Mouse (Mus musculus) heart, embryonic 12.5 days (tissue): ENCODE data around the gene Nop9. TPM values are rescaled to one million over a fixed set of nuclear protein-coding genes. Genes with fewer than 3 reads are reported as not detected.
A peak's percentile ranks its signal among the peaks of the same experiment; 100 is the strongest.

Source experiments
- ATAC-seq: fragments of 200-750 bp; cut with Nextera tagmentation; 2 replicates; pipeline ENCODE4 v1.8.0; 2017; ENCODE audit warnings: moderate TSS enrichment, moderate library complexity; ENCODE audit not compliant: insufficient number of reproducible peaks, low FRiP score
- H3K27ac ChIP-seq: fragments of 300-500 bp; sonication (generic); 2 replicates; pipeline ENCODE4 v1.5.1; 2016; ENCODE audit warnings: mild to moderate bottlenecking, moderate library complexity; ENCODE audit not compliant: poor library complexity, severe bottlenecking
- H3K27me3 ChIP-seq: fragments of 300-500 bp; sonication (generic); replicated peaks from 2 replicates; pipeline ENCODE4 v1.6.1; 2016; ENCODE audit warnings: mild to moderate bottlenecking, moderate library complexity
- H3K36me3 ChIP-seq: fragments of 300-500 bp; sonication (generic); 2 replicates; pipeline ENCODE4 v1.6.1; 2016; ENCODE audit warnings: mild to moderate bottlenecking, moderate library complexity
- H3K4me1 ChIP-seq: fragments of 300-500 bp; sonication (generic); replicated peaks from 2 replicates; pipeline ENCODE4 v1.6.1; 2016; ENCODE audit warnings: mild to moderate bottlenecking
- H3K4me2 ChIP-seq: fragments of 300-500 bp; sonication (generic); 2 replicates; pipeline ENCODE4 v1.6.1; 2016; ENCODE audit warnings: mild to moderate bottlenecking, moderate library complexity
- H3K4me3 ChIP-seq: fragments of 300-500 bp; sonication (generic); 2 replicates; pipeline ENCODE4 v1.5.1; 2016; ENCODE audit warnings: mild to moderate bottlenecking
- H3K9ac ChIP-seq: fragments of 300-500 bp; sonication (generic); 2 replicates; pipeline ENCODE4 v1.6.1; 2016; ENCODE audit warnings: mild to moderate bottlenecking, moderate library complexity
- H3K9me3 ChIP-seq: fragments of 300-500 bp; sonication (generic); replicated peaks from 2 replicates; pipeline ENCODE4 v1.6.1; 2016; ENCODE audit warnings: mild to moderate bottlenecking, moderate library complexity
- WGBS: fragments of 180-500 bp; shearing (Covaris S2); methylation state at CpG from one replicate; pipeline ENCODE4 v1.1.7; 2016; 5-methylcytosine and 5-hydroxymethylcytosine counted together
- polyA plus RNA-seq: library from polyadenylated mRNA; unstranded; fragments of >200 nt; fragmentation: Nextera tagmentation; extraction: Ambion mirVana; gene quantifications from 2 replicates; pipeline ENCODE4 v1.2.1, GENCODE M21; 2016

Nop9 gene
- polyA plus RNA-seq, 1 experiment from 2014 or later, result 27.7 TPM

DNA sequence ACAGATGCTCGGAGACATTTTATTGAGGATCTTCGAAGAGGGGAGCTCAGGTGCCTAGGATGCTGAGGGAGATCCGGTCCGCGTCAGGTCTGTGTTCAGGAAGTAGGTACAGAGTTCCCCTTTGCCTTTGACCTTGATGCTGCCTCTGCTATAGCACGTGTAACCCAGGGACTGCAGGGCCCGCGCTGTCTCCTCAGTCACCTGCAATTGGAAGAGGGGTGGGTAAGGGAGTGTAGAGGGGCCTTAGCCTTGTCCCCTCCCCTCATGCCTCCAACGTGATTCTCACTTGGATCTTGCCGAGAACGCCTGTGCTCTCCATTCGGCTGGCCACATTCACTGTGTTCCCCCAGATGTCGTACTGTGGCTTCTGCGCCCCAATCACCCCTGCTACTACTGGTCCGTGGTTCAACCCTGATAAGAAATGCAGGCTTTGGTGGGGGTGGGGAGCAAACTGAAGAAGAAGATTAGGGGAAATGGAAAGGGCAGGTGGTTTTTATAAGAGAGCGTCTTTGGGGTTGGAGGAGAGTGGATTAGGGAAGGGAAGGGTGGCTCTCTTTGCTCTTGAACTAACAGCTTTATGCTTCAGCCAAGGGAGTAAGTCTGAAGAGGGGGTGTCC, 23.7 kb downstream of the Nop9 start:
- Histone ChIP-seq H3K4me2 (no peak overlapping the region), H3K36me3 (peaks cover 12% of the 10 kb centered on the region; the same call in 1 of the 2 replicates), H3K9me3 (no peaks in the 10 kb centered on the region), H3K4me3 (no peak overlapping the region), H3K4me1 (peaks cover 11% of the 10 kb centered on the region), H3K9ac (no peak overlapping the region), H3K27ac (no peak overlapping the region), H3K27me3 (peaks cover 44% of the 10 kb centered on the region)
- ATAC-seq, result no peak
- 68% methylated on average over 16 of the region's 16 CpGs for WGBS

DNA sequence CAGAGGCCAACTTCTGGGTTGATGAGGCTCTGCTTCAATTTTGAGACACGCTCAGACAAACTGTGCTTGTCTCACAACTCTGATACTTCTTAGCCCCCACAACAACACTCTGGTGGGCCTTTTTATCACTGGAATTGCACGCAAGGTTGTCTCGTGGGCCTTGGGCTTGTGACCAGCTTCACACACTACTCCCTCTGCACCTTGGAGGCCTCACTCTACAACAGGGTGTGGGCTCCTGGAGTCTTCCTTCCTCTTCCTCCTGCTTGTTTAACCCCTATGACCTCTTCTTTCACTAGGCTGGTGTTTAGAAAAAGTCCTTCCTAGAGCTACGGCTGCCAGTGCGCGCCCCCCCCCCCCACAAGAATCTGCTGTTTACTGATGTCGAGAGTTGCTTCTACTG, 31.2 kb downstream of the Nop9 start:
- Histone ChIP-seq H3K27me3 (peaks cover 8% of the 10 kb centered on the region), H3K4me1 (peaks cover 22% of the 10 kb centered on the region), H3K4me2 (no peak overlapping the region), H3K27ac (no peak overlapping the region), H3K9me3 (no peaks in the 10 kb centered on the region), H3K9ac (no peak overlapping the region), H3K36me3 (peaks cover 29% of the 10 kb centered on the region), H3K4me3 (no peak overlapping the region)
- 47% methylated on average over 7 of the region's 7 CpGs for WGBS
- ATAC-seq, result no peak

DNA sequence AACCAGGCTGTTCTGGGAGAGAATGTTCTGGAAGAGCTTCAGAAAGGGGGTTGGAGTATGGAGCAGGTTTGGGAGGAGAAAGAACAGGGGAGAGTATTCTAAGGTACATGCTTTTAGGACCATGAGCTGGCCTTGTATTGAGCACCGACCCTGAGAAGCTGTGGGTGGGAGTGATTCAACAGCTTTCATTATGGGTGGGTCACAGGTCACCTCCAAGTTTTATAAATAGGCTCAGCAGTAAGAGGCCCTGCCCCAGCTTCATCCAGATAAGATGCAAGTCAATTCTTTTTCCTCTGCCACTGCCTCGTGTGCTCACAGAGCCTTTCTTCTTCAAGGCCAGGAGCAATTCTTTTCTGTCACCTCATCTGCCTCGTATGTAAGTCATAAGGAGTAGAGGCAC, 31.7 kb downstream of the Nop9 start:
- no peak overlapping the region for H3K27ac ChIP-seq
- no peak overlapping the region for H3K4me3 ChIP-seq
- H3K9me3 ChIP-seq, result no peaks in the 10 kb centered on the region
- peaks cover 29% of the 10 kb centered on the region for H3K36me3 ChIP-seq
- no peak for ATAC-seq
- no peak overlapping the region for H3K9ac ChIP-seq
- H3K4me2 ChIP-seq, result no peak overlapping the region
- WGBS, result 18% methylated on average over 3 of the region's 3 CpGs
- peaks cover 25% of the 10 kb centered on the region for H3K4me1 ChIP-seq
- H3K27me3 ChIP-seq, result peaks cover 11% of the 10 kb centered on the region

DNA sequence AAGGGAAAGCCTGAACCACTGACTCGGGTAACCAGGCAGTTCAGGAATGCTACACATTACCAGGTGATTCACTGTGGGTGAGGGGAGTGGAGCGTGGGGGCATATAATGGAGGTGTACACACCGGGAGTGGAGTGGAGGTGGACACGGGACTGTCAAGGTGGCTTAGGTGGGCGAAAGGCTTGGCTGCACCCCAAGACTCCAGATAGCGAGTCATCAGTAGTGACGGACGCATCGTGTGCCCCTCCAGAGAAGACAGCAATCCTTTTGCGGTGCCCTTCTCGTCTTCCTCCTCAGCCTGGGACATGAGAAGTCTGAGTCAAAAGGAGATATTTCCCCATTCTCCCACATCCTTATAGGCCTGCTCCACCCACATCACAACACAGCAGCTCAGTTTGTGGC, 32.3 kb downstream of the Nop9 start:
- Histone ChIP-seq H3K4me3 (no peak overlapping the region), H3K27ac (no peak overlapping the region), H3K9ac (no peak overlapping the region), H3K4me2 (no peak overlapping the region), H3K9me3 (no peaks in the 10 kb centered on the region), H3K36me3 (peaks cover 29% of the 10 kb centered on the region), H3K4me1 (peaks cover 25% of the 10 kb centered on the region), H3K27me3 (peaks cover 17% of the 10 kb centered on the region)
- 83% methylated on average over 11 of the region's 11 CpGs for WGBS
- ATAC-seq, result no peak

DNA sequence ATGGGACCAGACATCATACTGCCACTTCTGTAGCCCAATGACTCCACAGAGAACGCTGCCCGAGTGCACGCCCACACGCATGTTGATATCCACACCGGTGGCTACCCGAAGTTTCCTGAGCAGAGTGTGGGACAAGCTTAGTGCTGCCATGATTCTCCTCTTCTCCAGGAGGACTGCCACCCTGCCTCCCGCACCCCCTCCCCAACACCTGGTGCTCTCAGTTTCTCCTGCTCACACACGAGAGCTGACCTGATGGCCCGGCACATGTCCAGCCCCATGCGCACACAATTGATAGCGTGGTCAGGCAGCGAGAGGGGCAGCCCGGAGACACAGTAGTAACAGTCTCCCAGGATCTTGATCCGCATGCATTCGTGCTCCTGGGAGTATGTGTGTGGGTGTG, 33.2 kb downstream of the Nop9 start:
- H3K9me3 ChIP-seq, result no peaks in the 10 kb centered on the region
- H3K36me3 ChIP-seq, result peaks cover 23% of the 10 kb centered on the region
- no peak overlapping the region for H3K4me3 ChIP-seq
- no peak overlapping the region for H3K27ac ChIP-seq
- H3K27me3 ChIP-seq, result peaks cover 18% of the 10 kb centered on the region
- WGBS, result 86% methylated on average over 15 of the region's 15 CpGs
- no peak for ATAC-seq
- H3K9ac ChIP-seq, result no peak overlapping the region
- peaks cover 29% of the 10 kb centered on the region for H3K4me1 ChIP-seq
- H3K4me2 ChIP-seq, result no peak overlapping the region

DNA sequence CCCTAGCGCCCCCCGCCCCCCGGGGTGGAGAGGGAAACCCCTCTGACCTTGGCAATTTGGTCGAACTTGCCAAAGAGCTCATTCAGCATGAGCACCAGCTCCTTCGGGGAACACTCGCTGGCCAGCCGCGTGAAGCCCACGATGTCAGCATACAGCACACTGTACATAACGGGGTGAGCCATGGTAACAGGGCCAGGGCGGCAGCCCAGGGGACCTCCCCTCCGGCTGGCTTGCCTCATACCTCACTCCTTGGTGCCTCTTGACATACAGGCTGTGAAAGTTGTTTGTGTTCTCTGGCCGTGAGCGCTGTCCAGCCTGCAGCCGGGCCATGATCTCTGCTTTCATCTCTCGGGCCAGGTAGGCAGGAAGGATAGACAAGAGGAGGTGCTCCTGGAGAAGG, 34.2 kb downstream of the Nop9 start:
- H3K4me3 ChIP-seq, result no peak overlapping the region
- peaks cover 18% of the 10 kb centered on the region for H3K36me3 ChIP-seq
- H3K9me3 ChIP-seq, result no peaks in the 10 kb centered on the region
- no peak overlapping the region for H3K27ac ChIP-seq
- ATAC-seq, result no peak
- WGBS, result 50% methylated on average over 16 of the region's 16 CpGs
- H3K27me3 ChIP-seq, result peaks cover 27% of the 10 kb centered on the region
- no peak overlapping the region for H3K9ac ChIP-seq
- peaks cover 38% of the 10 kb centered on the region for H3K4me1 ChIP-seq
- H3K4me2 ChIP-seq, result no peak overlapping the region

DNA sequence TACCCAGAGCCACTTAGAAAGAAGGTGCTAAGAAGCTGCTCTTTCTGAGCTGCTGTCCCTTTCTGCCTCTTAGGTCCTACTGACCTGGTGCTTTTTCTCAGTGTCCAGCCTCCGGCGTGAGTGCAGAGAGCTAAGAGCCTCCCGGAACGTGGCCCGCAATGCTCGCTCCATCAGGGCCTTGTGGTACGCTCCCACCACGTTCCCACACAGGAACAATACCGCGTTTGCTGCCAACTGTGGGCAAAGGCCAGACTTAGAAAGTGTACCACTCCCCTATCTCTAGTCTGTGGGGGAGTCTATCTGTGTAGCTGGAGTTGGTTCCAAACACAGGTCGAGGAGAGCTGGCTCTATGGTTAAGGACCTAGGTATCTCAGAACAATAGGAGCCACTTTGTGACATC, 35.2 kb downstream of the Nop9 start:
- WGBS, result 68% methylated on average over 11 of the region's 11 CpGs
- no peaks in the 10 kb centered on the region for H3K9me3 ChIP-seq
- H3K4me1 ChIP-seq, result peaks cover 40% of the 10 kb centered on the region
- H3K27me3 ChIP-seq, result peaks cover 37% of the 10 kb centered on the region
- no peak overlapping the region for H3K9ac ChIP-seq
- peak overlapping the region; percentile 68; the same call in 1 of the 2 replicates for H3K4me2 ChIP-seq
- H3K36me3 ChIP-seq, result peaks cover 11% of the 10 kb centered on the region
- ATAC-seq, result no peak
- no peak overlapping the region for H3K4me3 ChIP-seq
- H3K27ac ChIP-seq, result no peak overlapping the region

DNA sequence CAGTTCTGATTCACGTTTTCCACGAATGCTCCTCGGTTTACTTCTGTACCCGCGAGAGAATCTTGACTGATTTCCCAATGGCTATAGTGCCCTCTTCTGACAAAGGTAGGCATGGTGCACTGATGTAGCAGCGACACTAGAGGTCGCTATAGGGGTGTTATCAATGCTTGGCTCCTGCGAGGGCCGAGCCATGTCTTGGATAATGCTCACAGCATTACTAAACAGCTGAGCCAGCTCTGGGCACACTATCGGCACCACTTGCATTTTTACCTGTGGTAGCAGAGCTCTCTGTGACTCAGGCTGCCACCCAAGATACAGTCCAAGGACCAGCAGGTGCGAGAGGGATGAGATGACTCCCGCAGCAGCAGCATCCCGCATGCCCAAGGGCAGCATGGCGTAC, 35.8 kb downstream of the Nop9 start:
- Histone ChIP-seq H3K9ac (peak overlapping the region; percentile 37; the same call in 1 of the 2 replicates), H3K9me3 (no peaks in the 10 kb centered on the region), H3K4me3 (peak overlapping the region; percentile 18), H3K4me1 (peaks cover 40% of the 10 kb centered on the region), H3K27ac (no peak overlapping the region), H3K4me2 (peak overlapping the region; percentile 68), H3K27me3 (peaks cover 43% of the 10 kb centered on the region), H3K36me3 (peaks cover 11% of the 10 kb centered on the region)
- peak; percentile 36; the same call in 1 of the 2 replicates for ATAC-seq
- WGBS, result 14% methylated on average over 14 of the region's 14 CpGs

DNA sequence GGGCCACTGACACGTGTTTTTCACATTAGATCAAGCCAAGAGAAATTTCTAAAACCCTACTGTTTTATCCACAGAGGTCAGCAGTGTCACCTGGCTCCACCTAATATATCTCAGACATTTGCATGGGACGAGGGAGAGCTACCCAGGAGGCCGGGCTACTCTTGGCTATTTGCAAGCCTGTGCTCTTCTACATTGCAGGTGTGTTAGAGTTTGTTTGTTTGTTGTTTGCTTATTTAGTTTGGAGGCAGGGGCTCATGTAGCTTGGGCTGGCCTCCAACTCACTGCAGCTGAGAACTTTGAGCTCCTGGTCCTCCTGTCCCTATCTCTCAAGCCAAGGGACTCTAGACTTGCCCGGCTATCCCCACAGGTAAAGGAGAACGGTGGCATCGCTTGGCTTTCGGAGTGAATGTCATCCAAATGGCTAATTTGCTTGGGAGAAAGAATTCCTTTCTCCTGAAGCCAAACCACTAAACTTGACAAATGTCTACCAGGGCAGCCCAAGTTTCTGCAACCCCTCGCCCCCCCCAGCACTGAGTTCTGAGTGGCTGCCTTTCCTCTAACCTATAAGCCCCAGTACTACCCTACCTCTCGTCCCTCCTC, 37.0 kb downstream of the Nop9 start:
- H3K4me3 ChIP-seq, result peak overlapping the region; percentile 53
- no peak for ATAC-seq
- H3K9ac ChIP-seq, result peak overlapping the region; percentile 54; the same call in 1 of the 2 replicates

DNA sequence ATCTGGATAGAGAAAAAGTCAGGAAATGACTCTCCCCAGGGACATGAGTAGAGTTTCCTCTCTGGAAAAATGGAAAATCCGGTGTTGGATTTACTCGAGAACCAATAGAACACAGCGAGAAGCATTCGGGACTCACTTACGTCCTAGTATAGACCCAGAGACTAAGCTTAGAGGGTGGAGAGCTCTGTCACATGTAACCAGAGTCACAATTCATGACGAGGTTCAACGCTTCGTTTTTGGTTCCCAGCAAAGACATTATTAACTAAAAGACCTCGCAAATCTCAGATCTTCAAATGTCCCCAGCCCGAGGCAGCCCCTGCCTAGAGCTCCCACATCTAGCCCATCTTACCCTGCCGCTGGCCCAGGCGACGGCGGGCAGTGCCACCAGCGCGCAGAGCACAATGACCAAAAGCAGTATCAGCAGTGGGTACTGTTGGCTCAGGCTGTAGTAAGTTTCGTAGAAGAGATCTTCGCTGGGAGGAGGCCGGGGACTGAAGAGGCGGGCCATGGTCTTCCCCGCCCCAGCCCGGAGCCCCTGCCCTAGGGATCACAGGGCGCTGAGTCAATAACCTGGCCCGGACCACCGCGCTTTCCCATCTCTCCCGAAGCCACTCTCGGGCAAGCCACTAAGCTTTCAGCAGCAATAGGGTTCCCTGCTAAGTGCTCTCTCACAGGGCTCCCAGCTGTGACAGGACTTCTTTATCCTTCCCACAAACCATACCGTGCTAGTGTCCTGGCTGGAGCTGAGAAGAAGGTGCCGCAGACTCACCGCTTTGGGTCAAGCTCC, 37.9 kb downstream of the Nop9 start:
- peak overlapping the region; percentile 53 for H3K4me3 ChIP-seq
- H3K9ac ChIP-seq, result peak overlapping the region; percentile 69
- H3K36me3 ChIP-seq, result peaks cover 11% of the 10 kb centered on the region
- peaks cover 59% of the 10 kb centered on the region for H3K27me3 ChIP-seq
- peak; percentile 54 for ATAC-seq
- peak overlapping the region; percentile 77 for H3K27ac ChIP-seq
- no peaks in the 10 kb centered on the region for H3K9me3 ChIP-seq
- peaks cover 35% of the 10 kb centered on the region for H3K4me1 ChIP-seq
- peak overlapping the region; percentile 68 for H3K4me2 ChIP-seq
- WGBS, result 2% methylated on average over 31 of the region's 31 CpGs

More for the DNA sequence above, 37.0 kb downstream of the Nop9 start:
- WGBS, result 43% methylated on average over 9 of the region's 9 CpGs
- Histone ChIP-seq H3K36me3 (peaks cover 11% of the 10 kb centered on the region), H3K4me2 (peak overlapping the region; percentile 68), H3K27ac (peak overlapping the region; percentile 77), H3K9me3 (no peaks in the 10 kb centered on the region), H3K4me1 (peaks cover 31% of the 10 kb centered on the region), H3K27me3 (peaks cover 54% of the 10 kb centered on the region)

DNA sequence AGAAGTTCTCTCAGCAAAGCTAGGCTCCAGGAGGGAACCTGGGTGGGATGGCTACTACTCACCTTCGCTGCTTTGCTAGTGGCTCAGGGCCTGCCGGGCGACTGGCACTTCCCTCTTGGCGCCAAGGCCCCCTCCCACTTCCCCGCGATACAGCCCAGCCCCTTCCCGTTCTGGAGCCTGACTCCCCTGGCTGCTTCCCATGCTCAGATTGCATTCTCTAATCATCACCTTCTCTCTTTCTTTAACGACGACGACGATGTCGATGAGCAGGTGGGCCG, 38.4 kb downstream of the Nop9 start, which contains the start of gene Adcy4:
Gene Adcy4 (minus strand): TSS at position 138 of the 278 bp plus-strand sequence.
- Histone ChIP-seq H3K9me3 (no peaks in the 10 kb centered on the region), H3K4me2 (peak within 1 kb of the TSS; percentile 68), H3K36me3 (peaks cover 6% of the 10 kb centered on the region), H3K27ac (peak within 1 kb of the TSS; percentile 77), H3K4me3 (peak within 1 kb of the TSS; percentile 53), H3K9ac (peak within 1 kb of the TSS; percentile 69), H3K4me1 (peaks cover 39% of the 10 kb centered on the region), H3K27me3 (peaks cover 62% of the 10 kb centered on the region)
- 1% methylated on average over 13 of the region's 13 CpGs for WGBS
- peak; percentile 45 for ATAC-seq
